Mouse (Mus musculus) right cerebral cortex, postnatal 10 days (tissue): ENCODE measurements around the gene Osbp2.

Experiments
- DNase-seq, 2 experiments: peaks; one replicate each; pipeline ENCODE4 v3.0.0; 2021; ENCODE audit warnings: low spot score in 2 of 2

Osbp2 gene

GRCm38 (mm10) chr11:3704404-3704803 is 159.3 kb downstream of the Osbp2 start:
- no peak for DNase-seq

GRCm38 (mm10) chr11:3703089-3703992 is 160.4 kb downstream of the Osbp2 start:
- DNase-seq: no peak

- DNase-seq: peak in 1 of 2 experiments; percentile 14
These were observed 166.3 kb downstream of the Osbp2 start for GRCm38 (mm10) chr11:3697441-3697840.

- peak in 1 of 2 experiments; percentile 20 for DNase-seq
These were observed 167.6 kb downstream of the Osbp2 start for GRCm38 (mm10) chr11:3696086-3696616.

GRCm38 (mm10) chr11:3691746-3692145 is 172.0 kb downstream of the Osbp2 start:
- DNase-seq: no peak

GRCm38 (mm10) chr11:3686885-3687284 is 176.8 kb downstream of the Osbp2 start:
- no peak for DNase-seq

- DNase-seq: no peak
These were observed 177.4 kb downstream of the Osbp2 start for GRCm38 (mm10) chr11:3686318-3686717.

- no peak for DNase-seq
These were observed 178.3 kb downstream of the Osbp2 start for GRCm38 (mm10) chr11:3685431-3685830.

- no peak for DNase-seq
These were observed 178.8 kb downstream of the Osbp2 start for GRCm38 (mm10) chr11:3684723-3685430.

- DNase-seq: no peak
These were observed 179.5 kb downstream of the Osbp2 start for GRCm38 (mm10) chr11:3684232-3684631.

GRCm38 (mm10) chr11:3683696-3684095 is 180.0 kb downstream of the Osbp2 start:
- DNase-seq: no peak

GRCm38 (mm10) chr11:3679771-3680170 is 183.9 kb downstream of the Osbp2 start:
- DNase-seq: no peak

- DNase-seq: no peak
These were observed 186.5 kb downstream of the Osbp2 start for GRCm38 (mm10) chr11:3677204-3677603.

GRCm38 (mm10) chr11:3676423-3676822 is 187.3 kb downstream of the Osbp2 start:
- no peak for DNase-seq

GRCm38 (mm10) chr11:3674545-3674944 is 189.2 kb downstream of the Osbp2 start:
- DNase-seq: no peak

- DNase-seq: no peak
These were observed 192.6 kb downstream of the Osbp2 start for GRCm38 (mm10) chr11:3671000-3671628.

GRCm38 (mm10) chr11:3669849-3670248 is 193.9 kb downstream of the Osbp2 start:
- DNase-seq: no peak

GRCm38 (mm10) chr11:3668768-3669167 is 194.9 kb downstream of the Osbp2 start:
- DNase-seq: no peak

GRCm38 (mm10) chr11:3667506-3667905 is 196.2 kb downstream of the Osbp2 start:
- DNase-seq: no peak

- DNase-seq: no peak
These were observed 201.7 kb downstream of the Osbp2 start for GRCm38 (mm10) chr11:3661964-3662363.
